Mouse (Mus musculus) stomach, postnatal 0 days (tissue): ENCODE results near the gene Sgsm2. TPM values are rescaled to one million over a fixed set of nuclear protein-coding genes. Genes with fewer than 3 reads are reported as not detected.
A peak's percentile ranks its signal among the peaks of the same experiment; 100 is the strongest.

Source experiments
- ATAC-seq: fragments of 200-750 bp; cut with Nextera tagmentation; 2 replicates; pipeline ENCODE4 v1.8.0; 2017; ENCODE audit not compliant: low FRiP score, low TSS enrichment
- DNase-seq: peaks from one replicate; pipeline ENCODE4 v3.0.0-alpha.2; 2016; ENCODE audit warnings: low spot score
- H3K27ac ChIP-seq: fragments of 300-500 bp; sonication (generic); replicated peaks from 2 replicates; pipeline ENCODE4 v1.5.1; 2014; ENCODE audit warnings: mild to moderate bottlenecking, control low read depth
- H3K27me3 ChIP-seq: fragments of 300-500 bp; sonication (generic); 2 replicates; pipeline ENCODE4 v1.6.1; 2014; ENCODE audit warnings: low read length; ENCODE audit not compliant: control insufficient read depth, insufficient read depth
- H3K36me3 ChIP-seq: fragments of 300-500 bp; sonication (generic); 2 replicates; pipeline ENCODE4 v1.6.1; 2014; ENCODE audit warnings: low read length, mixed read lengths; ENCODE audit not compliant: control insufficient read depth, insufficient read depth
- H3K4me1 ChIP-seq: fragments of 300-500 bp; sonication (generic); replicated peaks from 2 replicates; pipeline ENCODE4 v1.6.1; 2014; ENCODE audit warnings: antibody characterized with exemption; ENCODE audit not compliant: control insufficient read depth, insufficient read depth
- H3K4me2 ChIP-seq: fragments of 300-500 bp; sonication (generic); replicated peaks from 2 replicates; pipeline ENCODE4 v1.6.1; 2014; ENCODE audit warnings: low read depth, mild to moderate bottlenecking, control low read depth, moderate library complexity
- H3K4me3 ChIP-seq: fragments of 300-500 bp; sonication (generic); 2 replicates; pipeline ENCODE4 v1.5.1; 2014; ENCODE audit warnings: low read depth, low read length, control low read depth
- H3K9ac ChIP-seq: fragments of 300-500 bp; sonication (generic); 2 replicates; pipeline ENCODE4 v1.6.1; 2014; ENCODE audit warnings: mild to moderate bottlenecking, low read length, control low read depth, mixed read lengths
- H3K9me3 ChIP-seq: fragments of 300-500 bp; sonication (generic); 2 replicates; pipeline ENCODE4 v1.6.1; 2016; ENCODE audit warnings: low read length; ENCODE audit not compliant: control insufficient read depth
- CTCF ChIP-seq: IDR thresholded peaks from 2 replicates; pipeline ENCODE4 v1.5.1; 2016; ENCODE audit warnings: antibody characterized with exemption, low read depth, mild to moderate bottlenecking, moderate library complexity
- EP300 ChIP-seq: optimal IDR thresholded peaks from 2 replicates; pipeline ENCODE3; 2016; ENCODE audit warnings: antibody characterized with exemption
- WGBS: fragments of 180-500 bp; shearing (Covaris S2); extraction: QIAGEN DNeasy Blood & Tissue Kit; methylation state at CpG from one replicate; pipeline ENCODE4 v1.1.7; 2014; 5-methylcytosine and 5-hydroxymethylcytosine counted together
- polyA plus RNA-seq: library from polyadenylated mRNA; unstranded; fragments of >200 nt; fragmentation: Nextera tagmentation; extraction: Ambion mirVana; gene quantifications from 2 replicates; pipeline ENCODE4 v1.2.1, GENCODE M21; 2015

The Sgsm2 gene
- polyA plus RNA-seq, 1 experiment from 2014 or later: 3.4 TPM

- peak; percentile 23; the same call in 1 of the 2 replicates for TF ChIP-seq CTCF
- TF ChIP-seq EP300: no peak
- WGBS: under 1% methylated on average over 54 of the region's 54 CpGs
- Histone ChIP-seq H3K4me2 (peak within 1 kb of the TSS; percentile 97), H3K36me3 (peaks cover 8% of the 10 kb centered on the region), H3K4me1 (no peaks in the 10 kb centered on the region; the same call in 1 of the 2 replicates), H3K4me3 (peak within 1 kb of the TSS; percentile 83), H3K27ac (peak within 1 kb of the TSS; percentile 89), H3K27me3 (no peaks in the 10 kb centered on the region), H3K9ac (peak within 1 kb of the TSS; percentile 81), H3K9me3 (no peaks in the 10 kb centered on the region)
- ATAC-seq: peak; percentile 85
- DNase-seq: peak; percentile 93
Measured at GRCm38 (mm10) chr11:74897678-74898516, 1.0 kb upstream of the Sgsm2 start, which contains the start of gene Tsr1. Gene Tsr1 (plus strand): TSS chr11:74898071.

DNA sequence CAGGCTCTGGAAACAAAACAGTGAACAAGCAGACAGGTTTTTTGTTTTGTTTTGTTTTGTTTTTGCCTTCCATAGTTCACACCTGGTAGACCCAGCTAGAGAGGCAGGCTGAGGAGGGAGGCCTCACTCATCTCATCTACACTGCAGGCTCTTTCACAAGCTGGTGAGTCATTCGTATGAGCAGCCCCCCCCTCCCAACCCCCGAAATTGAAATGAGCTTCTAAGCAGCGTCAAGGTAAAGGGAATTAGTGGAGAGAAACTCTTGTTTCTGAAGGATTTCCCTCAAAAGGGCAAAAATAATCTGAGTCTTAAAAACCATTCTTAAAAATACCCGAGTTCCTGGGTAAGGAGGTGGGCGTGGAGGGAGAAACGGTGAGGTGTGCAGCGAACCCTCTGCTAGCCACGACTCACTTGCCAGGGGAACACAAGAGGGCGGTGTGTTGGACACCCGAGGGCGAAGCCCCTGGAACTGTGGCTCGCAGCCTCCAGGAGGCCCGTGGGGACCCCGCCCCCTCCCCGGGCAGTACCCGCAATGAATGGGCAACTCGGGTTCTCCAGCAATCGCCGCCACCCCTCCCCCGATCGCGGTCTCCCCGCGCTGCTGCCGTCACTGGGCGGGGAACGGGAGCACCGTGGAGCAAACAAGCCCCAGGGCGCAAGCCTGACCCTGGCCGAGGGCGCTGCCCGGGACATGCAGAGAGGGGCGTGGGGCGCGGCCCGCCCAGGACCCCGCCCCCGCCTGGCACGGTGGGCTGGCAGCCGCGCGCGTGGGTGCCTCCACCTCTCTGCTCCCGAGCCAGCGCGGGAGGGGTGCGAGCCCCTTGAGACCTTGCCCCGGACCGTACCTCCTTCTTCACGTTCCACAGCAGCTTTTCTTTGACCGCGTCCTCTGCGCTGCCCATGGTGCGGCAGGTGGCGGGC is 620 bp downstream of the Sgsm2 start:
- peaks cover 2% of the 10 kb centered on the region for H3K36me3 ChIP-seq
- no peak for TF ChIP-seq EP300
- TF ChIP-seq CTCF: peak; percentile 58
- H3K4me1 ChIP-seq: no peaks in the 10 kb centered on the region; the same call in 1 of the 2 replicates
- H3K9ac ChIP-seq: peak overlapping the region; percentile 69
- H3K27me3 ChIP-seq: no peaks in the 10 kb centered on the region
- 2% methylated on average over 47 of the region's 55 CpGs for WGBS
- ATAC-seq (peak; percentile 72), DNase-seq (peak; percentile 85)
- H3K4me3 ChIP-seq: peak overlapping the region; percentile 83
- peak overlapping the region; percentile 97 for H3K4me2 ChIP-seq
- H3K9me3 ChIP-seq: no peaks in the 10 kb centered on the region
- peak overlapping the region; percentile 89 for H3K27ac ChIP-seq

DNA sequence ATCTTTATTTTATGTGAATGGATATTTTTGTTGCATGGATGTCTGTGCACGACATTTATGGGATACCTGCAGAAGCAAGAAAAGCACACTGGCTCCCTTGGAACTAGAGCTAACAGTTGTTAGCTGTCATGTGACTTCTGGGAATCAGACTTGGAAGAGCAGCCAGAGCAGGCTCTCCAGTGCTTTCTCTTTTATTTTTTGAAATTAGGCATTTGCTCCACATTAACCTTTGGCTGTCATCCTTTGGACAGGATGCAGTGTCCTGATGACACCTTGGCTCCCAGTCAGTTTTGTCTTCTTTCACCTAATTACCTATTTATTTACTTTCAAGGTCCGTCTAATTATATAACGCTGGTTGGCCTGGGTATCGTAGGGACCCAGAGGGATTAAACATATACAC is 2.2 kb downstream of the Sgsm2 start:
- WGBS: 78% methylated on average over 4 of the region's 4 CpGs
- no peak for ATAC-seq
- no peak overlapping the region for H3K4me2 ChIP-seq
- H3K36me3 ChIP-seq: no peaks in the 10 kb centered on the region
- no peaks in the 10 kb centered on the region for H3K27me3 ChIP-seq
- H3K4me1 ChIP-seq: no peaks in the 10 kb centered on the region; the same call in 1 of the 2 replicates
- no peak overlapping the region for H3K9ac ChIP-seq
- no peaks in the 10 kb centered on the region for H3K9me3 ChIP-seq
- H3K27ac ChIP-seq: no peak overlapping the region
- TF ChIP-seq EP300 (no peak), CTCF (no peak)
- H3K4me3 ChIP-seq: no peak overlapping the region
- DNase-seq: no peak

- H3K36me3 ChIP-seq: no peaks in the 10 kb centered on the region
- no peak overlapping the region for H3K27ac ChIP-seq
- H3K27me3 ChIP-seq: no peaks in the 10 kb centered on the region
- no peak for DNase-seq
- ATAC-seq: no peak
- H3K9me3 ChIP-seq: no peaks in the 10 kb centered on the region
- H3K4me3 ChIP-seq: no peak overlapping the region
- WGBS: 91% methylated on average over 10 of the region's 10 CpGs
- no peak overlapping the region for H3K9ac ChIP-seq
- no peak overlapping the region for H3K4me2 ChIP-seq
- TF ChIP-seq EP300: no peak
- TF ChIP-seq CTCF: no peak
- H3K4me1 ChIP-seq: no peaks in the 10 kb centered on the region
Measured at GRCm38 (mm10) chr11:74883098-74883497, 13.8 kb downstream of the Sgsm2 start.

- no peak overlapping the region for H3K4me3 ChIP-seq
- DNase-seq: peak; percentile 41
- TF ChIP-seq EP300 (no peak), CTCF (no peak)
- H3K9ac ChIP-seq: peak overlapping the region; percentile 35; the same call in 1 of the 2 replicates
- no peak for ATAC-seq
- H3K4me1 ChIP-seq: no peaks in the 10 kb centered on the region
- no peaks in the 10 kb centered on the region for H3K27me3 ChIP-seq
- H3K27ac ChIP-seq: peak overlapping the region; percentile 69
- peak overlapping the region; percentile 14; the same call in 1 of the 2 replicates for H3K4me2 ChIP-seq
- no peaks in the 10 kb centered on the region for H3K36me3 ChIP-seq
- no peaks in the 10 kb centered on the region for H3K9me3 ChIP-seq
- whole genome bisulfite sequencing: 53% methylated on average over 14 of the region's 14 CpGs
Measured at GRCm38 (mm10) chr11:74881979-74882378, 14.9 kb downstream of the Sgsm2 start.
